Mouse (Mus musculus) right cerebral cortex, postnatal 36 days (tissue): Measurements from ENCODE around the gene Defb6.

Experiments
- DNase-seq, 2 experiments: peaks; one replicate each; pipeline ENCODE4 v3.0.0; 2022; ENCODE audit warnings: low spot score in 2 of 2, mixed read lengths in 1 of 2

The Defb6 gene

DNA sequence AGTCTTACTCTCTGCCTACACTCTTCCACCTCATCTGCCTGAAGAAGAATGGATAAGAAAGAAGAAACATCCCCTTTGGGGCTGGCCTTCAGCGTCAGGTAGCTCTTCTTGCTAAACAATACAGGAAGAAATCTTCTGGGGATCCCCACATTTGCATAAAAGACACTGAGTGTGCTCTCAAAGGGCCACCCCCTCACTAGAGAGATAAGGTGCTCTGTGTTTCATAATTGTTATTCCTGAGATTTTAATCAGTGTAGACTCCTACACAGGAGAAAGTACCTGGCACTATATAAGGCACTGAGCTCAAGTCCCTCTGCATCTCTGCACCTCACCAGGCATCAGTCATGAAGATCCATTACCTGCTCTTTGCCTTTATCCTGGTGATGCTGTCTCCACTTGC is at the start of gene Defb6:
Gene Defb6 (plus strand): TSS at position 318 of the 400 bp plus-strand sequence.
- no peak for DNase-seq

DNA sequence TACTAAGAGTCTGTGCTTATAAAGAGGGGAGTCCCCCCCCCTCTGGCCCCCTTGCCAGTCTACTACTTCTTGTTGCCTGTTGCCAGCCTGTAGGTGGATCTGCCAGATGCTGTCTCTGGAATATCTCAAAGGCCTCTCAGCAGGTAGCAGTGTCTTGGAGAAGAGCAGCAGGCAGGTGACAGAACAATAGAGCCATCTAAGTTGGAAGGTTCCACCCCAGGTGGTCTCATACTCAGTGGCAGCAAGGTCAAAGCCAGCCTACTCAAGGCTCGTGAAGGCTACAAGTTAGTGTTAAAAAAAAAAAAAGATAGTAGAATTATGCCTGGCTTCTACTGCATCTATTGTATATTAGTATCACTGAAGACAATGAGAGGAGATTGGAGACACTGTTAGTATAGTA is 12.8 kb downstream of the Defb6 start:
- no peak for DNase-seq

GRCm38 (mm10) chr8:19239616-19240015 is 14.3 kb downstream of the Defb6 start, which contains the start of gene Defb46:
Gene Defb46, plus strand, starts transcription at chr8:19239916.
- DNase-seq: no peak

- DNase-seq: no peak
These were observed 22.0 kb downstream of the Defb6 start, which contains the start of gene Defb5 for GRCm38 (mm10) chr8:19247280-19247679. Gene Defb5, plus strand, starts transcription at chr8:19247580.

DNA sequence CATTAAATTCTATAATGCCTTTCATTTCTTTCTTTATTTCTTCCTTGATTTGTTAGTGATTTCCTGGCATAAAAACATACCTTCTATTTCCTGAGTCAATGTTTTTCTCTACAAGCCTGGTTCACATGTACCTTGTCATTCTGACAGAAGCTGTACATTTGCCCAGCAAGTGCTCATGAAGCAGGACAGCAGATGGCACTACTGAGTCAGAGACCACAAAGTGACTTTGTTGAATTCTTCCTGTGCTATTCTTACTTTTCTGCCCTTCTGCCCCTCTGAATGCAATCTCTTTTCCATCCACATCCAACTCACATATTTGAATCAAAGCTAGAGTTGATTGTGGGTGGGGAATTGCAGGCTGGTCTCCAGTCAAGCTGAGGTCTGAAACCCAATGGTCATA is 32.9 kb downstream of the Defb6 start:
- no peak for DNase-seq

DNA sequence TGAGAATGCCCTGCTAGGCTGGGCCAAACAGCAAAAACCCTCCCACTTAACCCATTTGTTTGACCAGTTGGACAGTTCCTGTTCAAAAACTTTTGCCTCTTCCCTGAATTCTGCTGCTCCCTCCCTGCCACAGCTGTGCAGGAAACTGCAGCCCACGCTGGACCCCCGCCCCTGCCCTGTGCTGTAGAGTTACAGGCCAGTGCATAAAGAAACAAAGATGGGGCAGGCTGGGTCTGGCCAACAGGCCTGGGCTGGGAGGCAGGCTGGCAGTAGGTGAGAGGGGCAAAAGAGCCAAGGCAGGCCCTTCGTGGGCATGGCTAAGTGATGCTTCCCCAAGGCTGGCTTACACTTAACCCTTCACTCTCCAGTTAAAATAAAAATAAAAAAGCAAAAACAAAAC is 34.4 kb downstream of the Defb6 start:
- DNase-seq: no peak
